Mouse (Mus musculus) cerebellum, adult 8-10 months (tissue): ENCODE measurements around the gene Mark3.

Experiments used
- DNase-seq: peaks from one replicate; pipeline ENCODE4 v3.0.0; 2022

Mark3 gene

DNA sequence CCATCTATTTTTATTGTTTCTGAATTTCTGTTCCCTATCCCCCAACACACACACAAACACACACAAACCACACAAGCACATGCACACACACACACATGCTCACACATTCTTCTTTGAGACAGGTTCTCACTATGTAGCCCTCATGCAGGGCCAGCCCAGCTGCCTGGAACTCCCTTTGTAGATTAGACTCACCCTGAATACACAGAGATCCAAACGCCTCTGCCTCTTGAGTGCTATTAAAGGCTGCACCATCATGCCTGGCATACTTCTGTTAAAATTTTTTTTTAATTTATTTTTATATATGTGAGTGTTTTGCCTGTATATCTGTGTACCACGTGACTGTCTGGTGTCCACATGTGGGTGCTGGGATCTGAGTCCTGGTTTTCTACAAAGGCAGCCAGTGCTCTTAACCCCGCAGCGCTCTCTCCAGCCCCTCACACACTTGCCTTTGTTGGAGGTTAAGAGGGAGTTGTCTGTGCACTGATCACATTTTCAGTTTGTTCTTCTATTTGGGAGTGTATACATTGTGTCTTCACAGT, 12.0 kb upstream of the Mark3 start:
- no peak for DNase-seq

DNA sequence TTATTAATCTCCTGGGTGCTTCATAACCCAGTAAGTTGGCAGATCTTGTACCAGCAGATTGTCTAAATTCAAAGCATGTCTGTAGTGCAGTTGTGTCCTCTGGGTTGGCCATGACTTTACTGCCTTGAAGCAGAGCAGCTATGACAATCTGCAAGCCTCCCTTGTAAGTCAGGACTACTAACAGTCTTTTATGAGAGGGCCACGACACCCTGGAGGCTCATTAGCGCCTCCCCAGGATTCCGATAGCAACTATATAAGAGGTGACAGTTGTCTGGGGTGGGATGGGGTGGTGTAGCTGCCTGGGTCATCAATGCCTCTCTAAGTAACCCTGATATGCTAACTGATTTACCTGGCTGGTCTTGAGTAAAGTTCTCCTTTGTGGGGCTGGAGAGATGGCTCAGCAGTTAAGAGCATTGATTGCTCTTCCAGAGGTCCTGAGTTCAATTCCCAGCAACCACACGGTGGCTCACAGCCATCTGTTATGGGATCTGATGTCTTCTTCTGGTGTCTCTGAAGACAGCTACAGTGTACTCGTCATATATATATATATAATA, 11.2 kb upstream of the Mark3 start:
- DNase-seq, result no peak

GRCm38 (mm10) chr12:111565363-111565762, 9.0 kb upstream of the Mark3 start:
- DNase-seq, result no peak

DNA sequence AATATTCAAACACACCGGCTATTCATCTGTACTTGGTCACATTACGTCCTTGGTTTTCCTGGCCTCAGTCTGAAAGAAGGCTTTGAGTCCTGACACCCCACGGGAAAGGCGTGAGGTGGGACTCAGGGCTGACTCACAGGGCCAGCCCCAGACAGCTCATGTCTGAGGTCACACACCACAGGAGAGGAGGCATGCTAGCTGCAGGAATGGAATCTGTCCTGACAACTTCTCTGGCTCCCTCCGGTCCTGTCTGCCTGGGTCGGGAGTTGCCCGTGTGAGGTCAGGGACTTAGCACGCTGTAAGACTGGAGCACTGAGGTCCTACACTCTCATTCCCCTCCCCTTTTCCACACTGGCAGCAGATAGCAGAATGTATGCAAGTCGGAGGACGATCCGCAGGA, 5.5 kb upstream of the Mark3 start:
- DNase-seq, result no peak

DNA sequence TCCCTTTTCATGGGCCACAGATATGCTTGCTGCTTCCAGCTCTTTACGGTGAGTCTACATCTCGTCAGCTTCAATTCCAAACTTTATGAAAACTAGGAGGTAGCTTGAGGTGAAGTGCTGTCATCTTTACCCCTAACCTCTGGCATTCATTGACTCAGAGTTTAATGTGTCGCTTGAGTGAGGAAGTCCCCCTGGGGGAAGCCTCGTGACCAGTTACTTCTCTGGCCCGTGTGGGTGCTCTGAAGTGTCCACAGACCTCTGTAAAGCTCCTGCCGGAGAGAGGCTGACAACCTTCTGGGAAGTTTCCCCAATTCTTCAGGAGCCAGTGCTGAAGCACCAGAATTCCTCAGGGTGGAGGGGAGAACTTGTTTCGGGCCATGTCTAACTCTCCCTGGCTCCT, 1.9 kb upstream of the Mark3 start:
- DNase-seq, result no peak

GRCm38 (mm10) chr12:111573315-111573714, 1.0 kb upstream of the Mark3 start:
- DNase-seq, result peak; percentile 26

DNA sequence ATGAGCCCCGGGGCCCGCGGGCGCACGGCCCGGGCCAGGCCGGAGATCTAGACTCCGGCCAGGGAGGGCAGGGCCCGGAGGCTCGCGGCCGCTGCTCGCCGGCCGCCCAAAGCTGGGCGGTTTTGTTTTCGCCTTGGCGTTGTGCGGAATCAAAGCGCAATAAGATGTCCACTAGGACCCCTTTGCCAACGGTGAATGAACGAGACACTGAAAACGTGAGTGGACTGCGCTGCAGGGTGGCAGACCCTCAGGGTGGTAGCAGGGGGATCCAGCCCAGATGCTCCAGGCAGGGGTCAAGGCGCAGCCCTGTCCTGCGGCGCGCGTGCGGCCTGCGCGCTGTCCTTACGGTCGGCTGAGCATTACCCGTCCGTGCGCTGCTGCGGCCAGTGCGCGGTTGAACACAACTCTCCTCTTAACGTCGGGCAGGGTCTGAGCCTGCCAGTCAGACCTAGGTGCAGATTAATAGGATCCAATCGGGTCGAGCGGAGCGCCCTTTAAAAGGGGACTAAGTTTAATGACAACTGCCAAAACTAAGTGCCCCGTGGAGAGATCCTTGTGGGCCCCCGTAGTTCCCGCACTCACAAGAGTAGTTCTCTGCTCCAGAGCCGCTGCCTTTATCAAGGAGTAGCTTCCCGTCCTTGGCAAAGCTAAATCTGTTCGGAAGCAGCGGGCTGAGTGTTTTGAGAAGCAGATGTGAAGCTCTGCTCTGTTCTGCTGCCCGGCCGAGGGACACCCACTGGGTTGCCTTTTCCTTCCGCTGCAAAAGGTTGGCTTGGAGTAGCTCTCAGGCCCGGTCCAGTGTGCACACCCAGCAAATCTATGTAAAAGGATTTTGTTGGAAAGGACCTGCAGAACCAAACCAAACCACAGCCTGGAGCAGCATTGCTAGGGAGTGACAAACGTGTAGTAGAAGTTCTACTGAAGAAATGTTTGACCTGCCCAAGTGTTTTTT, 840 bp downstream of the Mark3 start:
- DNase-seq, result peak; percentile 48

GRCm38 (mm10) chr12:111583058-111583457, 8.7 kb downstream of the Mark3 start:
- no peak for DNase-seq

GRCm38 (mm10) chr12:111584401-111584800, 10.1 kb downstream of the Mark3 start:
- DNase-seq, result no peak

DNA sequence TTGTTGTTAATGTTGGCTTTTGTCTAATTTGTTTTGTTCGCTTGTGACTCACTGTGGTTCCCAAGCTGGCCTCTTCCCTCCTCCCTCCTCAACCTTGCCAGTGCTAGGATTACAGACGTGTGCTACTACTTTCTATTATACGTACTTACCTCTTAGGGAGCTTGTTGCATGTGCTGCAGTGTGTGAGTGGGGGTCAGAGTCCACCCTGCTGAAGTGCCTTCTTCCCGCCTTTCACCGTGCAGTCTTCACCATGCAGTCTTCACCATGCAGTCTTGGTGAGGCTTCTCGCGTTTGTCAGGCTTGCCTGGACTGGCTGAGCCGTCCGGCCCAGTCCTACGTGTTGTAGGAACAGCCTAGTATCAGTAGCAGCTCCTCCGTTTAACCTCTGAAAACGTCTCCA, 12.9 kb downstream of the Mark3 start:
- DNase-seq, result no peak

GRCm38 (mm10) chr12:111592407-111593021, 18.2 kb downstream of the Mark3 start:
- DNase-seq, result no peak

GRCm38 (mm10) chr12:111593775-111594174, 19.5 kb downstream of the Mark3 start:
- DNase-seq, result no peak

GRCm38 (mm10) chr12:111597310-111597709, 23.0 kb downstream of the Mark3 start:
- no peak for DNase-seq

DNA sequence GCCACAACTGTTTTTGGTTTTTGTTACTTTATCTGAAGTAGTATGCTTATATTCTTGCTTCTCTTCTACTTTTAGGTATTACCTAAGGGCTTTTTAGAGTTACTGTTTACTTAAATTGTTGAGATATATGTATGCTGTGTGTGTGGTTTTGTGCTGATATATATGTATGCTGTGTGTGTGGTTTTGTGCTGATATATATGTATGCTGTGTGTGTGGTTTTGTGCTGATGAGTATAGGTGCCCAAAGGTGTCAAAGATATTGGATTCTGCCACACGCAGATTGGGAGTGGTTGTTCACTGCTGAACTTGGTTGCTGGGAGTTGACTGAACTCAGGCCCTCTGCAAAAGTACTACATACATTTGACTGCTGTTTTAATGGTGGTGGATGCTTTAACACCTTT, 24.6 kb downstream of the Mark3 start:
- DNase-seq, result no peak

DNA sequence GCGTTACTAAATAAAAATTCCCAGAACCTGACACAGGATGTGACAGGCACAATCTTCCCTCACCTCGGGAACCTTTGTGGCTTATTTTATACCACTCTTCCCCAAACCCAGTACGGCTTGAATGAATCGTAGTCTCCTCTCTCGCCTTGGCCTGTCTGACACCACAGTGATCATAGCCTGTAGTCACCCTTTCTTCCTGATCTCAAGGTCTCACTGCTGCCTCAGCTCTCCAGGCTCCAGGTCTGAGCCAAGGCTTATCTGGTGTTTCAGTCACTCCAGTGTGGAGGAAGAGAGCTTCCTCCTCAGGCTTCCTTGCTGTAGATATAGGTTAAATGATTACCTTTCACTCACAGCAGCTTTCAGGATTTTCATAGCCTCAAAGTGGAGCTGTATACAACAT, 25.3 kb downstream of the Mark3 start:
- DNase-seq, result no peak

DNA sequence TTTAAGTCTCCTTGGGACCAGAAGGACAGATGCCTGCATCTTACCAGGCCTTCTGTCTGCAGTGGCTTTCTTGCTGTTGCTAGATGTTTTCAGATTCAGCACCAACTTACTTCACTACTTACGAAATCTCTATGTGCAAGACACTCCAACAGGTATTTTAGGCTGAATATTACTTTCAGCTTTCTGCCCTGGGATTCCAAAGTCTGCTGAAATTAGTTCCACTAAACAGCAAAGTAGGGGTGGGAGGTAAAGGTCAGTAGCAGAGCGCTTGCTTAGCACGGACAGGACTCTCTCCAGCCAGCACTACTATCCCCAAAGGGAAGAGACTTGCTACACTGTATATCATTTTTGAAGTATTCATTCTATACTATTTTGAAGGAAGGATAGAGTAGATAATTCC, 29.5 kb downstream of the Mark3 start:
- DNase-seq, result no peak

DNA sequence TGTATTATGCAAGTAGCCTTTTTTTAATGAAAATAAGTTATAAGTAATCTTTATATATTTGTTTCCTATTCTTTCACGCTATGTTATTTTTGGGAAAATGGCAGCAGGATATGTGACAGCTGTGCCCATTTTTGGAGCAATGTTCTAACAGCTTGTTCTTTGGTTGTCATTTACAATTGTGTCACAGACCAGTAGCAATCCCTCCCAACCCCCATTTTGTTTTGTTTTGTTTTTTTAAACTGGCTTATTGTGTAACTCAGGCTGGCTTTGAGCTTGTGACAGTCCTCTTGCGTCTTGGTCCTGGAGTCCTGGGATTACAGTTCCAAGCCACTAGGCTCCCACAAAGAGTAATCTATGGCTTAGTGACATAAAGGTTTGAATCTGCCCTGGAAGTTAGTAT, 31.3 kb downstream of the Mark3 start:
- DNase-seq, result no peak

DNA sequence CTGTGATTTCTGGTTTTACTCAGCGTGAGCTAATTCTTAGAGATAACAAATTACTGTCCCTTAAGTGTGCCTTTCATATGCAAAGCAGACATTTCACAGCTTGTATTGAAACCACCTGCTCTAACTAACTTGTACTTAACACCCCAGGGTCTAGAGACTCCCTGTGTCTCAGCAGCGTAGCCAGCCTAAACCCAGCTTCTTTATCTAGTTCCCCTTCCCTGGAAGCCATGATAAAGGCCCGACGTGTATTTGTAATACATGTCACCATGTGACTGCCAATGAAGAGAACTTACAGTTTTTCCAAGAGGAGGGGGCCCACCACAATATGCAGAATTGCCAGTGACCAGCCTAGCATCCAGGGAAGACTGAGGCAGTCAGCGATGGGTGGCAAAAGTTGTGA, 33.7 kb downstream of the Mark3 start:
- DNase-seq, result no peak

GRCm38 (mm10) chr12:111614475-111615141, 40.3 kb downstream of the Mark3 start:
- no peak for DNase-seq

- no peak for DNase-seq
Measured at GRCm38 (mm10) chr12:111618266-111618665, 43.9 kb downstream of the Mark3 start.

DNA sequence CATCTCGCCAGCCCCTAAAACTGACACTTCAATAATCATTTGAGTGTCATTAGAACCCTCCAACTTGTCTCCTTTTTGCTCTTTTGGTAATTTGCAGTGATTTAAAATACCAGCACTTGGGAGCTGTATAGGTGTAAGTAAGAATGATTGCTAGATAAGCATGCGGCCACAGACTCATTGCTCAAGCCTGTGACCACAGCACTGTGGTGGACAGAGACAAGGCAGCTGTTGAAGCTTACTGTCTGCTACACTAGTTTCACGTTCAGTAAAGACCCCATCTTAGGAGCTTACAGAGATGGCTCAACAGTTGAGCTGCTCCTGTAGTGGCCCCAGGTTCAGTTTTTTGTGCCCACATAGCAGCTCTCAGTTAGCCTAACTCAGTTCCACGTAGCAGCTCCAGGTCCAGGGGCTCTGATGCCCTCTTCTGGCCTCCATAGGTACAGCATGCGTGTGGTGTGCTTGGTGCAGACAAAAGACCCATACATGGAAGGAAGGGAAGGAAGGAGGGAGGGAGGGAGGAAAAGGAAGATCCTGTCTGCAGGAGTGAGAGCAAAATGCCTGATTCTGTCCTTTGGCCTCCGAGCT, 73.8 kb downstream of the Mark3 start:
- peak; percentile 57 for DNase-seq

DNA sequence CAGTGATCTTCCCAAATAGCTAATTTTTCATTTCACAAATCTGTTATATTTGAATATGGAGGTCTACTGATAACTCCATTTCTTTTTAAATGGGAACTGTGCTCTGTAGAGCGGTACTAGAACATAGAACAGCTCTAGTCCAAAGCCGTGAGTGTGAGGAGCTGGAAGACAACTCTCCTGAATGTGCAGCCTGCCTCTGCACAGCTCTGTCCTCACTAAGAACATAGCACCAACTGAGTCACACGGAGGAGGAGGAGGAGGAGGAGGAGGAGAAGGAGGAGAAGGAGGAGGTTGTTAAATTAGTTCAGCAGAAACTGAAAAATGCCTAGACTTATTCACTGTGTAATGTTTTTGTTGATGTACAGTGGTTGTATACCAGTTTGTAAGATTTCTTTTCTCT, 78.6 kb downstream of the Mark3 start:
- DNase-seq, result no peak

GRCm38 (mm10) chr12:111653434-111653833, 79.1 kb downstream of the Mark3 start:
- DNase-seq, result peak; percentile 82
